Mouse (Mus musculus): ENCODE measurements around the gene Golm1. TPM values are rescaled to one million over a fixed set of nuclear protein-coding genes. Genes with fewer than 3 reads are reported as not detected.
"Not testable (repeated sequence)": the region's sequence is repeated elsewhere in the genome, so short reads cannot be mapped to it uniquely, and the experiment has no call there.

Gene Golm1
- polyA plus RNA-seq, 1 experiment from 2014 or later: 87.9 TPM

- ATAC-seq (replicated peaks; ENCODE audit: low FRiP score) (no peak), DNase-seq (ENCODE audit: low spot score) (no peak)
- no peaks in the 10 kb centered on the region for H3K9me3 ChIP-seq (ENCODE audit: control insufficient read depth, low read length)
- no peak overlapping the region for H3K9ac ChIP-seq (ENCODE audit: low read depth, low read length)
- H3K4me3 ChIP-seq (ENCODE audit: low read depth, low read length): no peak overlapping the region
- no peak overlapping the region for H3K4me2 ChIP-seq
- WGBS: 91% methylated on average over 4 of the region's 4 CpGs
- H3K27me3 ChIP-seq (replicated peaks; ENCODE audit: control insufficient read depth, insufficient read depth, low read length): no peaks in the 10 kb centered on the region
- H3K4me1 ChIP-seq (replicated peaks; ENCODE audit: control insufficient read depth, insufficient read depth, low read length): no peaks in the 10 kb centered on the region
- no peak overlapping the region for H3K27ac ChIP-seq (ENCODE audit: low read depth, low read length)
- peaks cover 10% of the 10 kb centered on the region for H3K36me3 ChIP-seq (ENCODE audit: control insufficient read depth, insufficient read depth, low read length)
Observed at GRCm38 (mm10) chr13:59609885-59610284, 65.7 kb downstream of the Golm1 start.

DNA sequence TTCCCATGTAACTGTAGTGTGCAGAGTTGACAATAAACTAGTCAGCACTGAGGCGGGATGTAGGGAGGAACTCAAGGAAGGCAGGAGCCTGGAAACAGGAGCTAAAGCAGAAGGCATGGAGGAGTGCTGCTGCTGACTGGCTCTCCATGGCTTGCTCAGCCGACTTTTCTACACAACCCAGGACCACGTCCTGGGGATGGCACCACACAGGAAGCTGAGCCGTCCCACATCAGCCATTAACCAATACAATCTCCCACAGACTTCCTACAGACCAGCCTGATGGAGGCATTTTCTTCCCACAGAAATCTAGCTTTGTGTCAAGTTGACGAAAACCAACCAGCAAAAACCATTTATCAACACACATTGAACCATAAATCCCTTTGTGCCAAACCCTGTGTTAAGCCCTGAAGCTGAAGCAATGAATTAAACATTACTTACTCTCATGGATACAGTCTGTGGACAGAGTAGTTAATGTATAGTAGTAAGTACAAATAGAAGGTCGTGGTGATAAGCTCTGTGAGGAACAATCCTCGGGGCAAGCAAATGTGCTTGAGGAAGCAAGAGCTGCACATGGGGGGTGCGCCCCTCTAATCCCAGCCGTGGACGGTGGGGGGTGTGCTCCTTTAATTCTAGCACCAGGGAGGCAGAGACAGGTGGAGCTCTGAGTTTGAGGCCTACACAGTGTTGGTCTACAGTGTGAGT, 70.2 kb downstream of the Golm1 start:
- H3K9me3 ChIP-seq (ENCODE audit: control insufficient read depth, low read length): no peaks in the 10 kb centered on the region
- WGBS: 65% methylated on average over 10 of the region's 10 CpGs
- ATAC-seq (replicated peaks; ENCODE audit: low FRiP score) (0 out of 2 replicates have a peak, but pooled peaks have one; percentile 20), DNase-seq (ENCODE audit: low spot score) (no peak)
- H3K9ac ChIP-seq (ENCODE audit: low read depth, low read length): no peak overlapping the region
- H3K27ac ChIP-seq (ENCODE audit: low read depth, low read length): no peak overlapping the region
- peaks cover 26% of the 10 kb centered on the region for H3K36me3 ChIP-seq (ENCODE audit: control insufficient read depth, insufficient read depth, low read length)
- H3K27me3 ChIP-seq (replicated peaks; ENCODE audit: control insufficient read depth, insufficient read depth, low read length): no peaks in the 10 kb centered on the region
- H3K4me3 ChIP-seq (ENCODE audit: low read depth, low read length): no peak overlapping the region
- no peak overlapping the region for H3K4me2 ChIP-seq
- H3K4me1 ChIP-seq (replicated peaks; ENCODE audit: control insufficient read depth, insufficient read depth, low read length): no peaks in the 10 kb centered on the region

- Histone ChIP-seq H3K9me3 (ENCODE audit: control insufficient read depth, low read length) (no peaks in the 10 kb centered on the region), H3K9ac (ENCODE audit: low read depth, low read length) (no peak overlapping the region), H3K4me3 (ENCODE audit: low read depth, low read length) (no peak overlapping the region), H3K27ac (ENCODE audit: low read depth, low read length) (no peak overlapping the region), H3K27me3 (replicated peaks; ENCODE audit: control insufficient read depth, insufficient read depth, low read length) (no peaks in the 10 kb centered on the region), H3K4me2 (no peak overlapping the region), H3K4me1 (replicated peaks; ENCODE audit: control insufficient read depth, insufficient read depth, low read length) (no peaks in the 10 kb centered on the region), H3K36me3 (ENCODE audit: control insufficient read depth, insufficient read depth, low read length) (peaks cover 34% of the 10 kb centered on the region)
- 96% methylated on average over 1 of the region's 1 CpGs for WGBS
- ATAC-seq (replicated peaks; ENCODE audit: low FRiP score): no peak
- no peak for DNase-seq (ENCODE audit: low spot score)
Observed at GRCm38 (mm10) chr13:59604511-59604910, 71.1 kb downstream of the Golm1 start.

DNA sequence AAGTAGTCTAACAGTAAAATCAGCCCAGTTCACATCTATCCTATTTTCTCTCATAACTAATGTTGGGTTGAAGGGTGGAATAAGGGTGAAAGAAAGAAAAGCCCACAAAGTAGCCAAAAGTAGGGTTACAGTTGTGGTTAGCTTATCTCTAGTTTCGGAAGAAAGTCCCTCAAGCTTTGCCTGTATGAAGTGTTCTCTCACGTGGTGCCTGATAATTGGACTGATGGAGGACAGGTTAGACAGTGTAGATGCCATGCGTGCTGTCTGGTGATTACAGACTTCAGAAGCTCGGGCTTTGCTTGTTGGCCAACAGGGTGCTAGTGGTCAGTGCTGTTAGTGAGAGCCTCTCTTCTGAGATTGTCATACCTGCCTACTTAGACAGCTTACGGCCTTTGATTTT, 72.5 kb downstream of the Golm1 start:
- Histone ChIP-seq H3K9ac (ENCODE audit: low read depth, low read length) (no peak overlapping the region), H3K9me3 (ENCODE audit: control insufficient read depth, low read length) (no peaks in the 10 kb centered on the region), H3K27ac (ENCODE audit: low read depth, low read length) (no peak overlapping the region), H3K4me3 (ENCODE audit: low read depth, low read length) (no peak overlapping the region), H3K4me2 (no peak overlapping the region), H3K4me1 (replicated peaks; ENCODE audit: control insufficient read depth, insufficient read depth, low read length) (no peaks in the 10 kb centered on the region), H3K36me3 (ENCODE audit: control insufficient read depth, insufficient read depth, low read length) (peaks cover 34% of the 10 kb centered on the region), H3K27me3 (replicated peaks; ENCODE audit: control insufficient read depth, insufficient read depth, low read length) (no peaks in the 10 kb centered on the region)
- DNase-seq (ENCODE audit: low spot score) (no peak), ATAC-seq (replicated peaks; ENCODE audit: low FRiP score) (peak; percentile 62; the same call in 1 of the 2 replicates)
- WGBS: 60% methylated on average over 5 of the region's 5 CpGs

DNA sequence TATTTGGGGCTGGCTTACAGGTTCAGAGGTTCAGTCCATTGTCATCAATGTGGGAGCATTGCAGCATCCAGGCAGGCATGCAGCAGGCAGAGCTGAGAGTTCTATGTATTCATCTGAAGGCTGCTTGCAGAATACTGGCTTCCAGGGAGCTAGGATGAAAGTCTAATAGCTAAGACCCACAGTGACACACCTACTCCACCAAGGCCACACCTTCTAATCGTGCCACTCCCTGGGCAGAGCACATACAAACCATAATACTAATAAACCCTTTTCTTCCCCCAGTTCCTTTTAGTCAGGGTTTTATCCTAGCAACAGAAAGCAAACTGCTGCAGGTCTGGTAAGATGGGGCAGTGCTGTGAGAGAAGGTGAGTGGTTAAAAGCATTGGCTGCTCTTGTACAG, 83.0 kb downstream of the Golm1 start:
- Histone ChIP-seq H3K9ac (ENCODE audit: low read depth, low read length) (no peak overlapping the region), H3K4me1 (replicated peaks; ENCODE audit: control insufficient read depth, insufficient read depth, low read length) (no peaks in the 10 kb centered on the region), H3K9me3 (ENCODE audit: control insufficient read depth, low read length) (no peaks in the 10 kb centered on the region), H3K4me3 (ENCODE audit: low read depth, low read length) (no peak overlapping the region), H3K27me3 (replicated peaks; ENCODE audit: control insufficient read depth, insufficient read depth, low read length) (no peaks in the 10 kb centered on the region), H3K36me3 (ENCODE audit: control insufficient read depth, insufficient read depth, low read length) (peaks cover 20% of the 10 kb centered on the region; the same call in 1 of the 2 replicates), H3K27ac (ENCODE audit: low read depth, low read length) (no peak overlapping the region), H3K4me2 (no peak overlapping the region)
- no peak for ATAC-seq (replicated peaks; ENCODE audit: low FRiP score)
- WGBS: 86% methylated on average over 1 of the region's 1 CpGs
- no peak for DNase-seq (ENCODE audit: low spot score)

- H3K4me2 ChIP-seq; H3K4me1 ChIP-seq (replicated peaks; ENCODE audit: control insufficient read depth, insufficient read depth, low read length); H3K27ac ChIP-seq (ENCODE audit: low read depth, low read length); H3K4me3 ChIP-seq (ENCODE audit: low read depth, low read length); H3K9me3 ChIP-seq (ENCODE audit: control insufficient read depth, low read length); H3K27me3 ChIP-seq (replicated peaks; ENCODE audit: control insufficient read depth, insufficient read depth, low read length); DNase-seq (ENCODE audit: low spot score); H3K9ac ChIP-seq (ENCODE audit: low read depth, low read length); ATAC-seq (replicated peaks; ENCODE audit: low FRiP score): not testable (repeated sequence)
- WGBS: 84% methylated on average over 3 of the region's 3 CpGs
- peaks cover 20% of the 10 kb centered on the region; the same call in 1 of the 2 replicates for H3K36me3 ChIP-seq (ENCODE audit: control insufficient read depth, insufficient read depth, low read length)
Observed at GRCm38 (mm10) chr13:59592058-59592457, 83.6 kb downstream of the Golm1 start.

DNA sequence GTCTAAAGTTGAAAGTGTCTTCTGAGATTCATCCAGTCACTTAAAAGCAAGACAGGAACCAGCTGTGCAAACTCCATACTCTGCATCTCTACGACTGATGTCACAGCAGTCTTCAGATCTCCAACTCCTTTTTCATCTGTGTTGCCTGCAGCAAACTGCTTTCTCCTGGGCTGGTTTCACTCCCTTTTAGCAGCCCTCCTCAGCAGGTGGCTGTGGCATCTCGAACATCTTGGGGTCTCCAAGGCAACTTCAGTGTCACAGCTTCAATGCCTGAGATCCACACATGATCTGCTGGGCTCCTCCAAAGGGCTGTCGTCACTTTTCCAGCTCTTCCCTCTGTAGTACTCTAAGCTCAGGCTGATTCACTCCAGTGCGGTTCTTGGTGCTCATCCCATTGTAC, 84.9 kb downstream of the Golm1 start:
- Histone ChIP-seq H3K9me3 (ENCODE audit: control insufficient read depth, low read length) (no peaks in the 10 kb centered on the region), H3K27ac (ENCODE audit: low read depth, low read length) (no peak overlapping the region), H3K4me2 (no peak overlapping the region), H3K4me3 (ENCODE audit: low read depth, low read length) (no peak overlapping the region), H3K4me1 (replicated peaks; ENCODE audit: control insufficient read depth, insufficient read depth, low read length) (peaks cover 11% of the 10 kb centered on the region), H3K9ac (ENCODE audit: low read depth, low read length) (no peak overlapping the region), H3K27me3 (replicated peaks; ENCODE audit: control insufficient read depth, insufficient read depth, low read length) (no peaks in the 10 kb centered on the region), H3K36me3 (ENCODE audit: control insufficient read depth, insufficient read depth, low read length) (peaks cover 20% of the 10 kb centered on the region; the same call in 1 of the 2 replicates)
- no peak for DNase-seq (ENCODE audit: low spot score)
- ATAC-seq (replicated peaks; ENCODE audit: low FRiP score): no peak
- 88% methylated on average over 4 of the region's 4 CpGs for WGBS

- Histone ChIP-seq H3K27ac (ENCODE audit: low read depth, low read length) (no peak overlapping the region), H3K4me2 (no peak overlapping the region), H3K9ac (ENCODE audit: low read depth, low read length) (no peak overlapping the region), H3K4me3 (ENCODE audit: low read depth, low read length) (no peak overlapping the region), H3K36me3 (ENCODE audit: control insufficient read depth, insufficient read depth, low read length) (peaks cover 20% of the 10 kb centered on the region; the same call in 1 of the 2 replicates), H3K4me1 (replicated peaks; ENCODE audit: control insufficient read depth, insufficient read depth, low read length) (peaks cover 11% of the 10 kb centered on the region), H3K27me3 (replicated peaks; ENCODE audit: control insufficient read depth, insufficient read depth, low read length) (no peaks in the 10 kb centered on the region), H3K9me3 (ENCODE audit: control insufficient read depth, low read length) (no peaks in the 10 kb centered on the region)
- DNase-seq (ENCODE audit: low spot score) (no peak), ATAC-seq (replicated peaks; ENCODE audit: low FRiP score) (no peak)
- 87% methylated on average over 4 of the region's 4 CpGs for WGBS
Observed at GRCm38 (mm10) chr13:59589672-59590071, 85.9 kb downstream of the Golm1 start.

GRCm38 (mm10) chr13:59587201-59587600, 88.4 kb downstream of the Golm1 start:
- H3K4me1 ChIP-seq (replicated peaks; ENCODE audit: control insufficient read depth, insufficient read depth, low read length): peaks cover 15% of the 10 kb centered on the region
- no peaks in the 10 kb centered on the region for H3K27me3 ChIP-seq (replicated peaks; ENCODE audit: control insufficient read depth, insufficient read depth, low read length)
- DNase-seq (ENCODE audit: low spot score) (no peak), ATAC-seq (replicated peaks; ENCODE audit: low FRiP score) (no peak)
- H3K4me2 ChIP-seq: no peak overlapping the region
- no peak overlapping the region for H3K27ac ChIP-seq (ENCODE audit: low read depth, low read length)
- no peak overlapping the region for H3K4me3 ChIP-seq (ENCODE audit: low read depth, low read length)
- no peaks in the 10 kb centered on the region for H3K9me3 ChIP-seq (ENCODE audit: control insufficient read depth, low read length)
- H3K36me3 ChIP-seq (ENCODE audit: control insufficient read depth, insufficient read depth, low read length): peaks cover 12% of the 10 kb centered on the region; the same call in 1 of the 2 replicates
- 93% methylated on average over 2 of the region's 2 CpGs for WGBS
- H3K9ac ChIP-seq (ENCODE audit: low read depth, low read length): no peak overlapping the region

All from liver, embryonic 11.5 days (tissue).